Mouse (Mus musculus) embryonic fibroblast, embryonic 13.5 days (primary cell): ENCODE results near the gene Rbx1. TPM values are rescaled to one million over a fixed set of nuclear protein-coding genes. Genes with fewer than 3 reads are reported as not detected.

Experiments used
- H3K27ac ChIP-seq: 2 replicates; pipeline ENCODE4 v1.5.1; 2012; ENCODE audit warnings: low read length, control low read depth, inconsistent platforms; ENCODE audit not compliant: insufficient read depth
- H3K4me1 ChIP-seq: 2 replicates; pipeline ENCODE4 v1.6.1; 2011; ENCODE audit warnings: low read length; ENCODE audit not compliant: control insufficient read depth, insufficient read depth
- H3K4me3 ChIP-seq: 2 replicates; pipeline ENCODE4 v1.5.1; 2011; ENCODE audit warnings: mild to moderate bottlenecking, control low read depth, low read length; ENCODE audit not compliant: insufficient read depth
- CTCF ChIP-seq: IDR thresholded peaks from 2 replicates; pipeline ENCODE4 v1.5.1; 2011; ENCODE audit warnings: mild to moderate bottlenecking, control low read depth, low read length, moderate library complexity, borderline replicate concordance; ENCODE audit not compliant: insufficient read depth
- POLR2A ChIP-seq: IDR thresholded peaks from 2 replicates; pipeline ENCODE4 v1.6.1; 2011; ENCODE audit warnings: low read depth, mild to moderate bottlenecking, control low read depth, low read length, moderate library complexity
- polyA plus RNA-seq: library from polyadenylated mRNA; stranded (reverse); fragments of >200 nt; gene quantifications from 2 replicates; pipeline ENCODE4 v1.2.4, GENCODE M21; 2011; ENCODE audit warnings: low read depth; ENCODE audit not compliant: missing spikeins, insufficient read length

Rbx1 gene
- polyA plus RNA-seq, 1 experiment: 129 TPM

GRCm38 (mm10) chr15:81515221-81515620 is 49.1 kb downstream of the Rbx1 start:
- TF ChIP-seq CTCF (no peak), POLR2A (no peak)
- Histone ChIP-seq H3K27ac (no peak overlapping the region), H3K4me3 (no peak overlapping the region), H3K4me1 (no peaks in the 10 kb centered on the region)

GRCm38 (mm10) chr15:81518031-81518430 is 51.9 kb downstream of the Rbx1 start:
- TF ChIP-seq POLR2A: no peak
- no peak for TF ChIP-seq CTCF
- Histone ChIP-seq H3K4me1 (no peaks in the 10 kb centered on the region), H3K27ac (no peak overlapping the region), H3K4me3 (no peak overlapping the region)

- no peak overlapping the region for H3K27ac ChIP-seq
- TF ChIP-seq POLR2A: no peak
- no peak for TF ChIP-seq CTCF
- H3K4me1 ChIP-seq: no peaks in the 10 kb centered on the region
- H3K4me3 ChIP-seq: no peak overlapping the region
These were observed 52.7 kb downstream of the Rbx1 start for GRCm38 (mm10) chr15:81518761-81519160.

GRCm38 (mm10) chr15:81522036-81522751 is 56.1 kb downstream of the Rbx1 start:
- Histone ChIP-seq H3K4me3 (peak overlapping the region; percentile 55), H3K4me1 (no peaks in the 10 kb centered on the region), H3K27ac (peak overlapping the region; percentile 87)
- TF ChIP-seq POLR2A (peak; percentile 4; the same call in 1 of the 2 replicates), CTCF (no peak)

- Histone ChIP-seq H3K4me3 (peak overlapping the region; percentile 55), H3K4me1 (no peaks in the 10 kb centered on the region), H3K27ac (peak overlapping the region; percentile 87)
- TF ChIP-seq POLR2A (no peak), CTCF (no peak)
These were observed 56.7 kb downstream of the Rbx1 start for GRCm38 (mm10) chr15:81522761-81523168.

- Histone ChIP-seq H3K4me3 (peak overlapping the region; percentile 55), H3K4me1 (no peaks in the 10 kb centered on the region), H3K27ac (peak overlapping the region; percentile 87)
- TF ChIP-seq CTCF (no peak), POLR2A (peak; percentile 85)
These were observed 57.2 kb downstream of the Rbx1 start for GRCm38 (mm10) chr15:81523169-81523871.

GRCm38 (mm10) chr15:81523901-81524300 is 57.8 kb downstream of the Rbx1 start:
- Histone ChIP-seq H3K4me1 (no peaks in the 10 kb centered on the region), H3K27ac (peak overlapping the region; percentile 49)
- no peak for TF ChIP-seq CTCF
- no peak for TF ChIP-seq POLR2A

More at GRCm38 (mm10) chr15:81523901-81524300, 57.8 kb downstream of the Rbx1 start:
- H3K4me3 ChIP-seq: peak overlapping the region; percentile 29

Other genes starting within 250 kb of the Rbx1 start
- 0.75 and 1.1 TPM in 2 replicates for gene Mchr1, start 230.8 kb upstream of the Rbx1 start, polyA plus RNA-seq
- gene Slc25a17, start 105.5 kb upstream of the Rbx1 start, polyA plus RNA-seq: 89.1 and 93.1 TPM in 2 replicates
- gene St13, start 66.2 kb upstream of the Rbx1 start, polyA plus RNA-seq: 337 and 357 TPM in 2 replicates
- 12.4 and 21.8 TPM in 2 replicates for gene Xpnpep3, start 66.2 kb upstream of the Rbx1 start, polyA plus RNA-seq
- not detected in 2 replicates for gene Dnajb7, start 58.0 kb upstream of the Rbx1 start, polyA plus RNA-seq
- gene Ep300, start 119.1 kb downstream of the Rbx1 start, polyA plus RNA-seq: 63.6 and 67.2 TPM in 2 replicates
- gene L3mbtl2, start 197.6 kb downstream of the Rbx1 start, polyA plus RNA-seq: 7.8 and 9.5 TPM in 2 replicates
- 1.1 and 2.3 TPM in 2 replicates for gene Chadl, start 231.0 kb downstream of the Rbx1 start, polyA plus RNA-seq